Mouse (Mus musculus) embryonic fibroblast, embryonic 13.5 days (primary cell): Measurements from ENCODE around the gene Krt13.

ENCODE experiments used
- CTCF ChIP-seq: IDR thresholded peaks from 2 replicates; pipeline ENCODE4 v1.5.1; 2011; ENCODE audit warnings: mild to moderate bottlenecking, control low read depth, low read length, moderate library complexity, borderline replicate concordance; ENCODE audit not compliant: insufficient read depth
- POLR2A ChIP-seq: IDR thresholded peaks from 2 replicates; pipeline ENCODE4 v1.6.1; 2011; ENCODE audit warnings: low read depth, mild to moderate bottlenecking, control low read depth, low read length, moderate library complexity

GRCm38 (mm10) chr11:100135731-100136130, 14.4 kb upstream of the Krt13 start, which contains the start of gene Krt15:
- TF ChIP-seq POLR2A (no peak), CTCF (no peak)
